Mouse (Mus musculus) heart, postnatal 0 days (tissue): Measurements from ENCODE around the gene Dlx6. TPM values are rescaled to one million over a fixed set of nuclear protein-coding genes. Genes with fewer than 3 reads are reported as not detected.

ENCODE experiments used
- ATAC-seq: fragments of 200-750 bp; cut with Nextera tagmentation; 2 replicates; pipeline ENCODE4 v1.8.0; 2017; ENCODE audit warnings: low read depth, moderate number of reproducible peaks, moderate library complexity; ENCODE audit not compliant: insufficient read depth
- DNase-seq: peaks from one replicate; pipeline ENCODE4 v3.0.0-alpha.2; 2016; ENCODE audit warnings: low spot score
- H3K27ac ChIP-seq: fragments of 300-500 bp; sonication (generic); 2 replicates; pipeline ENCODE4 v1.5.1; 2014; ENCODE audit warnings: low read depth, mild to moderate bottlenecking
- H3K27me3 ChIP-seq: fragments of 300-500 bp; sonication (generic); 2 replicates; pipeline ENCODE4 v1.6.1; 2014; ENCODE audit warnings: low read length, mixed read lengths; ENCODE audit not compliant: control insufficient read depth, insufficient read depth
- H3K36me3 ChIP-seq: fragments of 300-500 bp; sonication (generic); replicated peaks from 2 replicates; pipeline ENCODE4 v1.6.1; 2014; ENCODE audit warnings: low read length, mixed read lengths; ENCODE audit not compliant: control insufficient read depth, insufficient read depth
- H3K4me1 ChIP-seq: fragments of 300-500 bp; sonication (generic); 2 replicates; pipeline ENCODE4 v1.6.1; 2014; ENCODE audit warnings: antibody characterized with exemption; ENCODE audit not compliant: control insufficient read depth, insufficient read depth
- H3K4me2 ChIP-seq: fragments of 300-500 bp; sonication (generic); 2 replicates; pipeline ENCODE4 v1.6.1; 2014; ENCODE audit warnings: low read depth, mild to moderate bottlenecking, low read length, moderate library complexity
- H3K4me3 ChIP-seq: fragments of 300-500 bp; sonication (generic); 2 replicates; pipeline ENCODE4 v1.5.1; 2014; ENCODE audit warnings: low read depth, low read length
- H3K9ac ChIP-seq: fragments of 300-500 bp; sonication (generic); replicated peaks from 2 replicates; pipeline ENCODE4 v1.6.1; 2014; ENCODE audit warnings: low read depth, low read length, mixed read lengths
- H3K9me3 ChIP-seq: fragments of 300-500 bp; sonication (generic); replicated peaks from 2 replicates; pipeline ENCODE4 v1.6.1; 2016; ENCODE audit warnings: low read length; ENCODE audit not compliant: control insufficient read depth
- CTCF ChIP-seq: IDR thresholded peaks from 2 replicates; pipeline ENCODE4 v1.5.1; 2016; ENCODE audit warnings: antibody characterized with exemption, control low read depth, low read depth
- EP300 ChIP-seq: IDR thresholded peaks from 2 replicates; pipeline ENCODE4 v1.6.1; 2016; ENCODE audit warnings: antibody characterized with exemption, low read depth
- WGBS: fragments of 180-500 bp; shearing (Covaris S2); extraction: QIAGEN DNeasy Blood & Tissue Kit; methylation state at CpG from one replicate; pipeline ENCODE4 v1.1.7; 2014; 5-methylcytosine and 5-hydroxymethylcytosine counted together
- polyA plus RNA-seq: library from polyadenylated mRNA; unstranded; fragments of >200 nt; fragmentation: Nextera tagmentation; extraction: Ambion mirVana; gene quantifications from 2 replicates; pipeline ENCODE4 v1.2.1, GENCODE M21; 2015
- total RNA-seq: library from RNA; depleted of rRNA; stranded (reverse); fragments of >200 nt; gene quantifications from 2 replicates; pipeline ENCODE4 v1.2.3, GENCODE M21; 2014; ENCODE audit warnings: low replicate concordance

Dlx6 gene
- total and polyA plus RNA-seq, 2 experiments from 2014 or later: not detected

- no peak overlapping the region for H3K4me3 ChIP-seq
- TF ChIP-seq EP300: no peak
- TF ChIP-seq CTCF: no peak
- no peaks in the 10 kb centered on the region for H3K4me1 ChIP-seq
- no peaks in the 10 kb centered on the region for H3K36me3 ChIP-seq
- no peak for ATAC-seq
- no peak overlapping the region for H3K27ac ChIP-seq
- H3K9ac ChIP-seq: no peak overlapping the region
- WGBS: 16% methylated on average over 2 of the region's 2 CpGs
- no peak for DNase-seq
- H3K27me3 ChIP-seq: peaks cover 100% of the 10 kb centered on the region
- H3K9me3 ChIP-seq: no peaks in the 10 kb centered on the region
- H3K4me2 ChIP-seq: no peak overlapping the region
Measured at GRCm38 (mm10) chr6:6876231-6876630, 13.1 kb downstream of the Dlx6 start.

DNA sequence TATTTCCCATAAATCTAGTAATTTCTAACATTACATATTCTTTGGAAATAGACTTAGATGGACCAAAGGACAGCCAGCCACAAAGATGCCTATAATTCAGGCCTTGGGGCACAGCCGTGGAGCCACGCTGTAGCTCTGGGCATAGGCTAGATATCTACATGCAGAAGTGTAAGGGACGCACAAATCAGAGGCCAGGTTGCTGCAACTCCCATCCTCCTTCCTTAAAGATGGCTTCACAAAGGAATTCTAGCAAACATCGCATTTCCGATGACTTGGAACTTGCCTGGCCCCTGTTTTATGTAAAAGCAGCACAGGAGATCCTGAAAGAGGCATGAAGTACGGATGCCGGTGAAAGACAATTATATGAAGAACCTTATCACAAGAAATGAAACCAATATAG lies 13.6 kb downstream of the Dlx6 start:
- WGBS: 25% methylated on average over 7 of the region's 7 CpGs
- ATAC-seq: no peak
- H3K4me3 ChIP-seq: no peak overlapping the region
- H3K27me3 ChIP-seq: peaks cover 100% of the 10 kb centered on the region
- no peak for TF ChIP-seq CTCF
- no peak for TF ChIP-seq EP300
- H3K4me1 ChIP-seq: no peaks in the 10 kb centered on the region
- no peaks in the 10 kb centered on the region for H3K9me3 ChIP-seq
- H3K36me3 ChIP-seq: no peaks in the 10 kb centered on the region
- H3K9ac ChIP-seq: no peak overlapping the region
- H3K4me2 ChIP-seq: no peak overlapping the region
- no peak for DNase-seq
- no peak overlapping the region for H3K27ac ChIP-seq

GRCm38 (mm10) chr6:6877346-6877910 lies 14.3 kb downstream of the Dlx6 start:
- ATAC-seq: no peak
- Histone ChIP-seq H3K27ac (no peak overlapping the region), H3K4me3 (no peak overlapping the region), H3K36me3 (no peaks in the 10 kb centered on the region), H3K9me3 (no peaks in the 10 kb centered on the region), H3K4me1 (no peaks in the 10 kb centered on the region), H3K27me3 (peaks cover 99% of the 10 kb centered on the region), H3K4me2 (no peak overlapping the region), H3K9ac (no peak overlapping the region)
- no peak for DNase-seq
- WGBS: 28% methylated on average over 5 of the region's 5 CpGs
- TF ChIP-seq EP300: no peak
- no peak for TF ChIP-seq CTCF

DNA sequence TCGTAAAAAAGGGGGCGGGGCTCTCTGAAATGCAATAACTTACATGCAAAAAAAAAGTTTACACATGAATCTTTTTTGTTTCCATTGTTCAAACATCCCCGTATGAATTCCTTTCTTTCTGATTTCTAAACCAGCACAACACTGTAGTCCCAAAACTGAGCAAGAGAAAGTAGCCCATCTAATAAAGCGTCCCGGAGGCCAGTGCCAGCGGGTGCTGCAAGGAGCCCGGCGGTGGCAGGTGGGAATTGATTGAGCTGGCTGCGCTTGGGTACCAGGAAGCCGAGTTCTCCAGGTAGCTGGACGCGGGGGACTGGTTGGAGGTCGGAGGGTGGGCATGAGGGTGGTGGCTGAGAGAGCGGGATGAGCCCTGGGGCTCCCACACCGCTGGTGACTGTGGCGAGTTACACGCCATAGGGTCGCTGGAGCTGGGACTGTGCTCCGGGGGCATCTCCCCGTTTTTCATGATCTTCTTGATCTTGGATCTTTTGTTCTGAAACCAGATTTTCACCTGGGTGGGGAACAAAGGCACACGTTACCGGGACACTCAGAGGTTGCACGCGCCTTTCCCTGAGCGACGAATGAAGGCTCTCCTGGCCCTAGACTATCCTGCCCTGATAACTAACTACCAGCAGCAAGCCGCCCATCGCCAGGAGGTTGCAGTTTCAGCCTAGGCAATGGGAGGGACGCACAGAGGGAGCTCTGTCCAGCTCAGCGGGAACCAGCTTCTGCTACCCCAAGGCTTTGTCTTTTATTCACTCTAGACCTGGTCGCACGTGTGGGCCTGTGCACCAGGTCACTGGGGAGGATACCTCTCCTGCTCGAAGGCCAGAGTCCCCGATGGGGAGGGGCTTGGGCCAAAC lies 15.1 kb downstream of the Dlx6 start:
- 15% methylated on average over 34 of the region's 34 CpGs for WGBS
- ATAC-seq: no peak
- no peaks in the 10 kb centered on the region for H3K4me1 ChIP-seq
- no peak overlapping the region for H3K4me2 ChIP-seq
- peaks cover 99% of the 10 kb centered on the region for H3K27me3 ChIP-seq
- H3K36me3 ChIP-seq: no peaks in the 10 kb centered on the region
- no peak for DNase-seq
- no peaks in the 10 kb centered on the region for H3K9me3 ChIP-seq
- TF ChIP-seq EP300: no peak
- TF ChIP-seq CTCF: no peak
- no peak overlapping the region for H3K9ac ChIP-seq
- no peak overlapping the region for H3K4me3 ChIP-seq
- no peak overlapping the region for H3K27ac ChIP-seq

GRCm38 (mm10) chr6:6878841-6879291 lies 15.7 kb downstream of the Dlx6 start:
- Histone ChIP-seq H3K27ac (no peak overlapping the region), H3K27me3 (peaks cover 99% of the 10 kb centered on the region), H3K4me1 (no peaks in the 10 kb centered on the region), H3K9ac (no peak overlapping the region), H3K4me3 (no peak overlapping the region), H3K36me3 (no peaks in the 10 kb centered on the region), H3K4me2 (no peak overlapping the region), H3K9me3 (no peaks in the 10 kb centered on the region)
- TF ChIP-seq EP300 (no peak), CTCF (no peak)
- DNase-seq (no peak), ATAC-seq (no peak)
- 8% methylated on average over 14 of the region's 14 CpGs for WGBS
